17 mouse cellular contexts compared by ENCODE assay signal in the genomic region with DNA sequence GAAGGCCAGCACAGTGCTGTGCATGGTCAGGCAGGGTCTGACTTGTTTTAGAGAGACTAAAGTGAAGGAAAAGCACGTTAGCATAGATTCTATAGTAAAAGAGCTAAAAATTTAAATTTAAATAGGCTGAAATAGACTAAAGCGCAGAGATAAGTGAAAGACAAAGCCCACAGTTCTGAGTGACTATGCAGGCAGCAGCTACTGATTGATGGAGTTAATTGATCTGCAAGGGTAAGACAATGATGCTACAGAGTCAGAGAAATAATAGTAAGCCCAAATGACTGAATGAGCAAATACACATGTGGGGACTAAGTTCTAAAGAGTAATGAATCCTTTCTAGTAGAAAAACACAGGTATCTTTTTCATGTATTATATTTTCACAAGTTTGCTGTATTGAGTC.
"Had no signal": no experiment of that assay in that cellular context is flagged by ENCODE, and none has a peak within 500 bp of the region (broad histone marks: within the 10 kb centered on the region; RNA-seq: fewer than 3 reads in every experiment).

No protein-coding gene starts in this region.

- H3K9me3 ChIP-seq: neural tube, embryonic 12.5 days; neural tube, embryonic 13.5 days; neural tube, embryonic 15.5 days; stomach, embryonic 15.5 days had no signal

- H3K4me1 ChIP-seq: neural tube, embryonic 12.5 days; neural tube, embryonic 13.5 days; neural tube, embryonic 15.5 days; stomach, embryonic 15.5 days had no signal

- H3K4me3 ChIP-seq: neural tube, embryonic 12.5 days; neural tube, embryonic 13.5 days; neural tube, embryonic 15.5 days; stomach, embryonic 15.5 days had no signal

- H3K36me3 ChIP-seq: neural tube, embryonic 12.5 days; neural tube, embryonic 13.5 days; neural tube, embryonic 15.5 days; stomach, embryonic 15.5 days had no signal

- H3K9ac ChIP-seq: neural tube, embryonic 12.5 days; neural tube, embryonic 13.5 days; neural tube, embryonic 15.5 days; stomach, embryonic 15.5 days had no signal

- H3K27ac ChIP-seq: neural tube, embryonic 12.5 days; neural tube, embryonic 13.5 days; neural tube, embryonic 15.5 days; stomach, embryonic 15.5 days; stomach, postnatal 0 days had no signal

- DNase-seq: retina, postnatal 1 day; right cerebral cortex, adult 18-20 months; right cerebral cortex, postnatal 14 days; right cerebral cortex, postnatal 25 days; right cerebral cortex, postnatal 4 days; spleen, adult 18-20 months; thymus, adult 18-20 months; thymus, adult 2 months; thymus, postnatal 14 days; thymus, postnatal 25 days; thymus, postnatal 36 days; thymus, postnatal 4 days had no signal
